In the genomic region with DNA sequence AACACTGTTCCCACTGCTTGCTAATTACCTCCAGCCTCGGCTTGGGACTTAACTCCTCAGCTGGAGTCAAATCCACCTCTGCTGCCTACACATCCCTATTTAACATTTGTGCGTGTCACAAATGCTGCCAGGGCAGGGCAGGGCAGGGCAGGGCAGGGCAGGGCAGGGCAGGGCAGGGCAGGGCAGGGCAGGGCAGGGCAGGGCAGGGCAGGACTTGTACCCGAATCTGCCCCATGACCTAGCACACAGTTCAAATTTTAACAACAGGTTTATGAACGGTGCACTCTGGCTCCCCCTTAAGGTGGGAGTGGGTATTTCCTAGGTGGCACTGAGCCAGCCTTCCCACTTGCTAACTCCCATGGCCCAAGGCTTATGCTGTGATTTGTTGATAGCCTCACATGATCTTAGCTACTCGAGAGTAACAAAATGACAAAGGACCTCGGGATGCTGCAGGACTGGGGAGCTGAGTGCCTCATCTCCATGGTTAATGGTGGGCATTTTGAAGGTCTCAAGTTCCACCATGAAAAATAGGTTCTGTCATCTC, we compare ENCODE assay signal across 10 mouse cellular contexts. TPM values are rescaled to one million over a fixed set of nuclear protein-coding genes. Genes with fewer than 3 reads are reported as not detected.
DNase-seq lines count a peak whose midpoint lies in the region; ATAC-seq and TF ChIP-seq lines count a peak whose summit lies in the region.
"Had no signal": no experiment of that assay in that cellular context is flagged by ENCODE, and none has a peak within 500 bp of the region (broad histone marks: within the 10 kb centered on the region; RNA-seq: fewer than 3 reads in every experiment).

No protein-coding gene starts in this region.

- H3K27ac ChIP-seq in heart, embryonic 11.5 days (ENCODE audit: low read depth, low read length) = no peak overlapping the region
- H3K27ac ChIP-seq in lung, embryonic 14.5 days (ENCODE audit: low read depth) = no peak overlapping the region
- H3K27ac ChIP-seq: macrophage had no signal

- intact Hi-C loops in gastrocnemius, postnatal 36 days (cut with DNase I) = no loop called here

- no peak overlapping the region for H3K4me2 ChIP-seq in heart, embryonic 11.5 days
- no peak overlapping the region for H3K4me2 ChIP-seq in lung, embryonic 14.5 days

- no peaks in the 10 kb centered on the region for H3K36me3 ChIP-seq in heart, embryonic 11.5 days (ENCODE audit: control insufficient read depth, insufficient read depth, low read length)
- 0 out of 2 replicates have a peak, but pooled peaks cover 5% of the 10 kb centered on the region for H3K36me3 ChIP-seq in lung, embryonic 14.5 days (ENCODE audit: insufficient read depth)

- no peaks in the 10 kb centered on the region for H3K9me3 ChIP-seq in heart, embryonic 11.5 days (replicated peaks; ENCODE audit: control insufficient read depth, low read length)
- no peaks in the 10 kb centered on the region for H3K9me3 ChIP-seq in lung, embryonic 14.5 days (ENCODE audit: low read depth, low read length)

- 18% methylated on average over 6 of the region's 6 CpGs for WGBS in heart, embryonic 11.5 days (ENCODE audit: insufficient replicate concordance)
- WGBS in lung, embryonic 14.5 days = 14% methylated on average over 6 of the region's 6 CpGs

- no peak overlapping the region for H3K4me3 ChIP-seq in heart, embryonic 11.5 days (ENCODE audit: low read depth, low read length)
- no peak overlapping the region for H3K4me3 ChIP-seq in lung, embryonic 14.5 days (ENCODE audit: low read depth, low read length)

- peak; percentile 93 for DNase-seq in heart, adult 11 months
- peak; percentile 92 for DNase-seq in ZHBTc4 (ENCODE audit: low read depth, low spot score)
- peak; percentile 50 to 85 for DNase-seq in cerebellum, postnatal 4 days (ENCODE audit: low spot score in 2 of 2)
- peak; percentile 20 to 50 for DNase-seq in gastrocnemius, postnatal 36 days
- DNase-seq in kidney, postnatal 25 days = peak; percentile 80 to 83
- DNase-seq in lung, embryonic 14.5 days = peak; percentile 85
- DNase-seq in retina, embryonic 14.5 days (ENCODE audit: low spot score) = peak; percentile 93

- no peak overlapping the region for H3K9ac ChIP-seq in heart, embryonic 11.5 days (ENCODE audit: low read depth, low read length)
- H3K9ac ChIP-seq in lung, embryonic 14.5 days = no peak overlapping the region

- TF ChIP-seq CTCF in lung, embryonic 14.5 days (IDR thresholded peaks at IDR 0.05; ENCODE audit: low read depth) = peak; percentile 83

- no peak for ATAC-seq in heart, embryonic 11.5 days (replicated peaks; ENCODE audit: insufficient number of reproducible peaks, low FRiP score, low TSS enrichment)
- ATAC-seq in lung, embryonic 14.5 days (ENCODE audit: insufficient read depth) = no peak
- ATAC-seq: Patski had no signal

- H3K4me1 ChIP-seq in heart, embryonic 11.5 days (ENCODE audit: control insufficient read depth, insufficient read depth, low read length) = no peaks in the 10 kb centered on the region
- no peaks in the 10 kb centered on the region for H3K4me1 ChIP-seq in lung, embryonic 14.5 days (ENCODE audit: insufficient read depth)

- peaks cover 38% of the 10 kb centered on the region for H3K27me3 ChIP-seq in heart, embryonic 11.5 days (ENCODE audit: control insufficient read depth, insufficient read depth, low read length)
- H3K27me3 ChIP-seq in lung, embryonic 14.5 days (ENCODE audit: insufficient read depth, low read length) = peaks cover 3% of the 10 kb centered on the region; the same call in 1 of the 2 replicates
- H3K27me3 ChIP-seq: Patski had no signal

RNA-seq across cellular contexts. Expression of a gene that starts 9.2 kb away (rescaled TPM):
- 1.4 and 1.5 TPM in 2 replicates for polyA plus RNA-seq in heart, embryonic 11.5 days (2014; fragmentation: Nextera tagmentation; extraction: Ambion mirVana)
- total RNA-seq in gastrocnemius, postnatal 36 days (2021) = 1 to 10 TPM; 2.9 to 3.2 TPM
- polyA plus RNA-seq in lung, embryonic 14.5 days (2014; fragmentation: Nextera tagmentation; extraction: Ambion mirVana) = 3.4 and 3.7 TPM in 2 replicates
- polyA plus RNA-seq: macrophage had no signal

RNA-seq across cellular contexts. Expression of a gene that starts 29.7 kb away (rescaled TPM):
- 14.6 and 16.6 TPM in 2 replicates for polyA plus RNA-seq in heart, embryonic 11.5 days (2014; fragmentation: Nextera tagmentation; extraction: Ambion mirVana)
- total RNA-seq in gastrocnemius, postnatal 36 days (2021) = 1 to 10 TPM; 6.9 to 7.3 TPM
- 21.3 and 22.7 TPM in 2 replicates for polyA plus RNA-seq in lung, embryonic 14.5 days (2014; fragmentation: Nextera tagmentation; extraction: Ambion mirVana)

RNA-seq across cellular contexts. Expression of a gene that starts 31.8 kb away (rescaled TPM):
- polyA plus RNA-seq in heart, embryonic 11.5 days (2014; fragmentation: Nextera tagmentation; extraction: Ambion mirVana) = not detected in 2 replicates
- under 1 TPM; 0.48 to 0.72 TPM for total RNA-seq in gastrocnemius, postnatal 36 days (2021)
- polyA plus RNA-seq in lung, embryonic 14.5 days (2014; fragmentation: Nextera tagmentation; extraction: Ambion mirVana) = not detected in 2 replicates

RNA-seq across cellular contexts. Expression of a gene that starts 38.7 kb away (rescaled TPM):
- polyA plus RNA-seq in heart, embryonic 11.5 days (2014; fragmentation: Nextera tagmentation; extraction: Ambion mirVana) = 18.1 and 20.0 TPM in 2 replicates
- 1 to 10 TPM in 1 of 2 experiments, not detected in 1; 1.9 TPM for total RNA-seq in gastrocnemius, postnatal 36 days (2021)
- polyA plus RNA-seq in lung, embryonic 14.5 days (2014; fragmentation: Nextera tagmentation; extraction: Ambion mirVana) = 21.9 and 23.2 TPM in 2 replicates

RNA-seq across cellular contexts. Expression of a gene that starts 44.8 kb away (rescaled TPM):
- 65.5 and 66.1 TPM in 2 replicates for polyA plus RNA-seq in heart, embryonic 11.5 days (2014; fragmentation: Nextera tagmentation; extraction: Ambion mirVana)
- total RNA-seq in gastrocnemius, postnatal 36 days (2021) = 10 to 100 TPM; 18.3 to 18.4 TPM
- 72.1 and 73.1 TPM in 2 replicates for polyA plus RNA-seq in lung, embryonic 14.5 days (2014; fragmentation: Nextera tagmentation; extraction: Ambion mirVana)

Comparison
In these comparisons a context has a peak if more than half of its experiments do, and no peak if none do; other contexts are left out.
1. DNase-seq: peak in every context shown above with its lines; median percentile 93 in heart, adult 11 months; 93 in retina, embryonic 14.5 days; 92 in ZHBTc4; 85 in lung, embryonic 14.5 days; 82 in kidney, postnatal 25 days; 68 in cerebellum, postnatal 4 days; 35 in gastrocnemius, postnatal 36 days.